Mouse (Mus musculus) embryonic fibroblast, embryonic 13.5 days (primary cell): ENCODE measurements around the gene Fam193b.

Source experiments
- CTCF ChIP-seq: IDR thresholded peaks from 2 replicates; pipeline ENCODE4 v1.5.1; 2011; ENCODE audit warnings: mild to moderate bottlenecking, control low read depth, low read length, moderate library complexity, borderline replicate concordance; ENCODE audit not compliant: insufficient read depth
- POLR2A ChIP-seq: IDR thresholded peaks from 2 replicates; pipeline ENCODE4 v1.6.1; 2011; ENCODE audit warnings: low read depth, mild to moderate bottlenecking, control low read depth, low read length, moderate library complexity

DNA sequence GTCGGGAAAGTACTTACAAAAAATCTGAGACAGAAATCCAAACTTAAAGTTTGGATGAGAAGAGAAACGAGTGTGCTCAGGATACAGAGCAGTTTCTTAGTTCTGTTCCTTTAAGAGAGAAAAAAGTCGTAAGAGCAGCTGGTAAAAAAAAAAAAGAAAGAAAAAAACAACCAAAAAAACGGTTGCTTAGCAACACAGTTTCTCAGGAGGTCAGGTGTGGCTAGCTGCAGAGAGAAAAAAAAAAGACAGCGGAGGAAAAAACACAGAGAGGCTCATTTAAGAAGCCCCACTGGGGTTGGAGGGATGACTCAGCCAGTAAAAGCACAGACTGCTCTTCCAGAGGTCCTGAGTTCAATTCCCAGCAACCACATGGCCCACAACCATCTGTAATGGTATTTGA is 3.4 kb upstream of the Fam193b start:
- TF ChIP-seq CTCF (no peak), POLR2A (no peak)
